Mouse (Mus musculus) right cerebral cortex, postnatal 14 days (tissue): ENCODE measurements around the gene Pdhx.

Experiments used
- DNase-seq: peaks from one replicate; pipeline ENCODE4 v3.0.0; 2022

Pdhx gene

DNA sequence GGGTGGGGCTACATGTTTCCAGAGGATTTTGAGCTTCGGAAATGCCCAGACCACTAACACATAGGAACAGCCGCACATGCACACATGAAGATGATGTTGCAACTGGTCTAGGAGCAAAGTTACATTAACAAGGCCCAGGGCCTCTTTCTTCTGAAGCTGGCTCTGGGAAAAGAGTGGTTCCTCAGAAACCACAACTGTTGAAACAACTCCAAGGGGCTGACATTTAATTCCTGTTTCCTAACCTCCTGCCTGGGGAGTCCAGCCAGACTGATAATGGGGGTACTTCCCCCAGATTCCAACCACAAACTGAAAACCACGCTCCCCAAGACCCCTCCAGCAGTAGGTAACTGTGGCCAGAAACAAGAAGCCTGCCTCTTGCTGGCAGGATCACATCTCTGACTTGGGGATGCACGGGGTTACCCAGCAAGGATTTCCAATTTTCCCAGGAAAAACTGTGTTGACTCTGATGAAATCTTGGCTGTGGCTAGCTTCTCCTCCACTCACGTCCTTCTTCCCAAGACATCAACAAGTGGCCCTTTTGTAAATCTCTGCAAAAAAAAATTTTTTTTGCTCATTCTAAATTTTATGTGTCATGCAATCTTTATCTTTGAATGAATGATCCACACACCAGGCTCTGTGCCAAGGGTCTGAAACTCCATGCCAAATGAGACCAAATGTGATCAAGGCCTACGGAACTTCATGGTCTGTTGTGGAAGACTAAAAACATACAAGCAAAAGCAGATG lies 86.2 kb downstream of the Pdhx start:
- no peak for DNase-seq

DNA sequence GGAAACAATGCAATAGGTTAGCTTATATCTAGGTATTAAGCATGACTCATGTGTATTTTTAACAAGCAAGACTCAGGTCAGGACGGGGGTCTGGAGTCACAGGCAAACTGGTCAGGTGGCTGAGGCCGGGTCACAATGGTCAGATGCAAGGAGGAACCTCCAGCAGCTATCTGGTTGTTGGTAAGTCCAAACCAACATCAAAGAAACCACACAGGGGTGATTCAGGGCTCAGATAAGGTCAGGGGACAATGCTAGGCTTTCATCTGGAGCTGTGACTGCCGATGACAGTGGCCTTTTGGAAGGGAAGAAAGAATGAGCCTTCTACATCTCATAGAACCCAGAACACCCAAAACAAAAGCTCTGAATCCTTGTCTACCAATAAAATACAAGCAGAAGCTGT lies 86.9 kb downstream of the Pdhx start:
- no peak for DNase-seq

- no peak for DNase-seq
Measured at GRCm38 (mm10) chr2:102982822-102983221, 90.5 kb downstream of the Pdhx start.

GRCm38 (mm10) chr2:102981446-102982314 lies 91.6 kb downstream of the Pdhx start:
- DNase-seq: no peak

- DNase-seq: no peak
Measured at GRCm38 (mm10) chr2:102980870-102981269, 92.4 kb downstream of the Pdhx start.

DNA sequence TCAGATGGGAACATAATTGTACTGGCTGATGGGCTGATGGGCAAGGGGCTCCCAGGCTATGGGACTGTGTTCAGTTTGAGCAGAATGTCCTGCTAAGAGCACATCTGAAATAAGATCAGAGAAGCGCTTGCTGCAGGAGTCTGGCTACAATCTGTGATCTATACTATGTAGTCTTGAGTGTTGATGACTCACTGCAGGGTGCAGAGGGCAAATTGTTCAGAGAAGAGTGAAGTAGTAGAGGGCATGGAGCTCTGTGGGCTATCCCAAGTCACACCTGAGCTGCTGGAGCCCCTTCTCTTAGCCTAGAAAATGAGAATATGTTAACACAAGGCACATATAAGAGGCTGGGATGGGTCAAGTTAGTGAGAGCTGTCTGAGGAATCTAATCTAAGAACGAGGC lies 93.8 kb downstream of the Pdhx start:
- no peak for DNase-seq

DNA sequence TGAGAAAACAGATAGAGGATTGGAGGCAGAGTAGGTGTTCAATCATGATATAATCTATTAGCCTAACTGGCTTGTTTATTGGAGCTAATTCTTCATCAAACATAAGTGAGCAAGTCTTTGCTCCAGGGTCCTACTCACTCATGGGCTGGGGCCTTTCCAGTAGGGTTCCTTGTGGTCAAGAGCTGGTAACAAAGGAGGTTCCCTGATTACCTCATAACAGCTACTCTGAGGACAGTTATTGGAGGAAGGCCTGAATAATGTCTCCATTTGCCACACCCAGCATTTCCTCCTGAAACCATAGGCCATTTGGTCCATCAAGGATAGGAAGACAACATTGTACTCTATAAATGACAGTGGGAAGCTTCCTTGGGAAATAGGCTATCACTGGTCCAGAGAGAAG lies 94.2 kb downstream of the Pdhx start:
- DNase-seq: no peak

DNA sequence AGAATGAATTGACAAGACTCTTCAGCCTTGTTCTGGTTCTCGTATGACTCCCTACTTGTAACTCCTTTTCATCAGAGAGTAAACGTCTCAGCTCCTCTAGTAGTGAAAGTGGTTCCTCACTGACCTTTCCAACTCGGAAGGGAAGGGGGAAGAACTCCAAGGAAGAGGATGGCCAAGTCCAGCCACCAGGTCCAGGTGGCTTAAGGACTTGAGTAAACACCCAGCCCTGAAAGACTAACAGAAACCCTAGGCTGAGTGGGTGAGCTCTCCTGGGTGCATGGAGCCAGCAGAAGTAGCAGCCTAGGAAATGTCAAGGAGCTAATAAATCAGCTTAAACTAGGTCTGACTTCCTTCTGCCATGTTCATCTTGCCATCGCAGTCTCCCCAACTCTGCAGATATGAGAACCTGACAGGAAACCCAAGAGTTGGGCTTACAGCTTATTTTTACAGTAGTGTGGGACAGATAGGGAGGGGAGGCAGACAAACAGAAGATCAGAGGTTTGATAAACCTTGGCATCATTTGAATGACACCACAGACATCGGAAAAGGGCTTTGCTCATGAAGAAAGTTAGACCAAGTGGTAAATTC lies 97.9 kb downstream of the Pdhx start:
- no peak for DNase-seq

GRCm38 (mm10) chr2:102973115-102973514 lies 100.2 kb downstream of the Pdhx start:
- DNase-seq: no peak

GRCm38 (mm10) chr2:102972575-102972974 lies 100.7 kb downstream of the Pdhx start:
- no peak for DNase-seq

DNA sequence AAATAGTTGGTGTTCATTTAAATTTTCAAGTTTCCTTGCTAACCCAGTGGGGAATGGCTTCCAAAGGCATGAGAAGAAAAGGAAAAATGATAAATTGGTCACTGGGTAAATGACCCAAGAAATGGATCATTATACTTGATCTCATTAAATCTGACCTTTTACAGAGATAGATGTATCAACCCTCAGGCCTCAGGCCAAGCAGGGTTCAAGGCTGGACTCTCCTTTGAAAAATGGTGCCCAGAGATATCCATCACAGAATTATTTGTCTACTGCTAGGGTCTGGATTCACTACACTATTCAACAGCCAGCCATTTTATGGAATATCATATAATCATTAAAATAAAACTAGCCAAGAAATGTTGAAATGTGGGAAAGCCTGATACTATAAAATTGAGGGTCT lies 101.4 kb downstream of the Pdhx start:
- DNase-seq: no peak
